Mouse (Mus musculus) liver, embryonic 14.5 days (tissue): ENCODE measurements around the gene Clpp.

Experiments
- CTCF ChIP-seq: IDR thresholded peaks from 2 replicates; pipeline ENCODE4 v1.5.1; 2016; ENCODE audit warnings: antibody characterized with exemption, low read depth, control low read depth
- EP300 ChIP-seq: IDR thresholded peaks from 2 replicates; pipeline ENCODE4 v1.6.1; 2016; ENCODE audit warnings: antibody characterized with exemption, low read depth

DNA sequence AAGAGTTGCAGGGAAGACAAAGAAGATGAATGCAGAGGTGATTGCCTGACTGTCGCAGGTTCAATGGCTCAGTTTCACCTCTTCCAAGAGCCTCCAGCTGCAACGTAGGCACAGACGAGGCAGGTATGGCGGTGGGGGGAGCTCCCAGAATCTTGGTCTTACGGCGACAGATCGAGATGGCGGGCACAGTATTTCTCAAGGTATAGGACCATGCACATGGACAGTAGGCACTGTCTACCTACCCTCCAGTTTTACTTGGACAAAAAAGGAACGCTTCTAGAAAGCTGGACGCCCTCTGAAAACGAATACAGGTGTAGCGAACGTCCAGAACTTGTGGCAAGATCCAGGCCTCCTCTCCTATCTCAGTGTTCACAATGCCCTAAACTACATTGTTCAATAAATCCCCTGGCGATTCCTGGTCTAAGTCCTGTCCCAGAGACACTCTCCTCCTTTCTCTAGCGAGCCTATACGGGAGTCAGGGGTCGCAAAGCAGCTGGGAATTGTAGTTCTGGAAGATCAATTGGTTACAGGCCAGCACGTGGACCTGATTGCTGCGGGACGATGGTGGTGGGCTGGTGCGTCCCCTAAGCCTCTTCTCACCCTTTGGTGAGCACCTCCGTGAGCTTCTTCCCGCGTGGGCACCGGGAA lies 514 bp upstream of the Clpp start:
- TF ChIP-seq EP300 (no peak), CTCF (no peak)
